Mouse (Mus musculus): Measurements from ENCODE around the gene Bbs9. TPM values are rescaled to one million over a fixed set of nuclear protein-coding genes. Genes with fewer than 3 reads are reported as not detected.
A peak's percentile ranks its signal among the peaks of the same experiment; 100 is the strongest.

The Bbs9 gene
- polyA plus RNA-seq, 1 experiment from 2014 or later, result 18.4 TPM

GRCm38 (mm10) chr9:22532810-22533447, 57.4 kb downstream of the Bbs9 start:
- Histone ChIP-seq H3K4me2 (ENCODE audit: low read depth, low read length, severe bottlenecking) (no peak overlapping the region), H3K9ac (ENCODE audit: low read length) (no peak overlapping the region), H3K27ac (ENCODE audit: low read depth, low read length) (no peak overlapping the region), H3K4me3 (ENCODE audit: low read depth, low read length) (no peak overlapping the region), H3K27me3 (ENCODE audit: control insufficient read depth, insufficient read depth, low read length) (no peaks in the 10 kb centered on the region), H3K4me1 (replicated peaks; ENCODE audit: control insufficient read depth, insufficient read depth, low read length) (no peaks in the 10 kb centered on the region), H3K36me3 (ENCODE audit: control insufficient read depth, insufficient read depth, low read length) (no peaks in the 10 kb centered on the region), H3K9me3 (ENCODE audit: control insufficient read depth, low read length) (no peaks in the 10 kb centered on the region)
- DNase-seq (ENCODE audit: low spot score) (peak; percentile 57), ATAC-seq (replicated peaks; ENCODE audit: low FRiP score) (peak; percentile 76)
- WGBS, result 52% methylated on average over 9 of the region's 9 CpGs

DNA sequence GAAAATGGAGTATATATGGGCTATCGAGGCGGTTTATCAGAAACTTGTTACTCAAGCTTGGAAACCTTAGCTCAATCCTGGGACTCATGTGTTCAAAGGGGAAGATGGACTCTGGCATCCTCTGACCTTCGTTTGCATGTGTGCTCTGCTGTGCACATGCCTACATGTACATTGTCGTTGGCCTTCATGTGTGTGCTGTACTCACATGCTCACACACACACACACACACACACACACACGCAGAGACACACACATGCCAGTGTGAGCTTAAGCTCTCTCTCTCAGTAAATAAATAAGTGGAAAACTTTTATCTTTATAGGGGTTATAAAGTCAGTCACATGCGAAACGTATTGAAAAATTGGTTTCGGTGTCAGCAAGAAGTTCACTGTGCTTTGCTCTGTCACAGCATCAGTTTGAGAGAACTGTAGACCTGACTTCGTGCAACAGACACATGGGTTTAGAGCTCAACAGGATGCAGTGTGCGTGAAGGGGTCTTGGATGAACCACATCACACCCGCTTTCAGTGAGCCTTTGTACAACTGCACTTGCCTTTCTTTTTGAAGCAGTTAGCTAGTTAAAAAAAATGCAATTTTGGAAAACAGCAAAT, 62.4 kb downstream of the Bbs9 start:
- no peaks in the 10 kb centered on the region for H3K36me3 ChIP-seq (ENCODE audit: control insufficient read depth, insufficient read depth, low read length)
- no peak for ATAC-seq (replicated peaks; ENCODE audit: low FRiP score)
- no peak overlapping the region for H3K9ac ChIP-seq (ENCODE audit: low read length)
- H3K4me2 ChIP-seq (ENCODE audit: low read depth, low read length, severe bottlenecking), result no peak overlapping the region
- H3K27ac ChIP-seq (ENCODE audit: low read depth, low read length), result no peak overlapping the region
- no peak overlapping the region for H3K4me3 ChIP-seq (ENCODE audit: low read depth, low read length)
- peaks cover 2% of the 10 kb centered on the region; the same call in 1 of the 2 replicates for H3K4me1 ChIP-seq (replicated peaks; ENCODE audit: control insufficient read depth, insufficient read depth, low read length)
- no peak for DNase-seq (ENCODE audit: low spot score)
- no peaks in the 10 kb centered on the region for H3K9me3 ChIP-seq (ENCODE audit: control insufficient read depth, low read length)
- WGBS, result 94% methylated on average over 11 of the region's 11 CpGs
- H3K27me3 ChIP-seq (ENCODE audit: control insufficient read depth, insufficient read depth, low read length), result no peaks in the 10 kb centered on the region

DNA sequence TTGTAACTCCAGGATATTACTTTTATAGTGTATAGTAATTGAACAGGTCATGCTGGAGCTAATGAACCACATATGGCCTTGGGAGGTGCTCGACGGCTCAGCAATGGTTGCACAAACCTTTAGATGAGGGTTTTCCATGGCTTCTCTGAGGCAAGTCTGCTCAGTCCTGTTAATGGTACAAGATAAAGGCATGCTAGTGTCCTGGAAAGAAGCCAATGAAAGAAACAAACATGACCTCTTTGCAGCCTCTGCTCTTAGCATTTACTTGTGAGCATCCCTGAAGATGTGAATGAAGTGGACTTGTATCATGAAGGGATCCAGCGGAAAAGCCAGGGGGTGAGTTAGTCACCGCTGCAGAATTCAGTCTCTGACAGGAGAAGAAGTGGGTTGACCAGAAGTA, 64.0 kb downstream of the Bbs9 start:
- no peak overlapping the region for H3K27ac ChIP-seq (ENCODE audit: low read depth, low read length)
- peaks cover 2% of the 10 kb centered on the region; the same call in 1 of the 2 replicates for H3K4me1 ChIP-seq (replicated peaks; ENCODE audit: control insufficient read depth, insufficient read depth, low read length)
- no peak overlapping the region for H3K9ac ChIP-seq (ENCODE audit: low read length)
- H3K27me3 ChIP-seq (ENCODE audit: control insufficient read depth, insufficient read depth, low read length), result no peaks in the 10 kb centered on the region
- H3K4me3 ChIP-seq (ENCODE audit: low read depth, low read length), result no peak overlapping the region
- WGBS, result 90% methylated on average over 4 of the region's 4 CpGs
- no peaks in the 10 kb centered on the region for H3K9me3 ChIP-seq (ENCODE audit: control insufficient read depth, low read length)
- no peak for ATAC-seq (replicated peaks; ENCODE audit: low FRiP score)
- DNase-seq (ENCODE audit: low spot score), result no peak
- H3K36me3 ChIP-seq (ENCODE audit: control insufficient read depth, insufficient read depth, low read length), result no peaks in the 10 kb centered on the region
- H3K4me2 ChIP-seq (ENCODE audit: low read depth, low read length, severe bottlenecking), result no peak overlapping the region

DNA sequence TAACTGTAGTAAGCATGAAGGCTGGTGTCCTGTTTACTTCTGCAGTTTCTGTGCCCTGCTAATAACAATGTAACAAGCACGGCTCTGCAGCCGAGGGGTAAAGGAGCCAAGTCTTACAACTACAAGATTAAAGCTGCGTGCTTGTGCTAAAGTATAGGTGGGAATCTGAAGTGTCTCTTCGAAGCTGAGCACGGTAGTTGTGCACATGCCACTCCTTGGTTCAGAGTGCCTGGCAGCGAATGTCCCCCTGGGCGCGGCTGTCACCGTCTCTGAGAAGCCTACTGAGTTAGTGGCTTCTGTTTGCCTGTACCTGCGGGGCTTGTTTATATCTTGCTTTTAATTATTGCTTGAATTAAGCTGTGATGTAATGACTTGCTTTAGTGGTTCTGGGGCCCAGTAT, 65.6 kb downstream of the Bbs9 start:
- H3K9me3 ChIP-seq (ENCODE audit: control insufficient read depth, low read length), result no peaks in the 10 kb centered on the region
- H3K27ac ChIP-seq (ENCODE audit: low read depth, low read length), result no peak overlapping the region
- H3K9ac ChIP-seq (ENCODE audit: low read length), result no peak overlapping the region
- DNase-seq (ENCODE audit: low spot score) (no peak), ATAC-seq (replicated peaks; ENCODE audit: low FRiP score) (no peak)
- no peaks in the 10 kb centered on the region for H3K36me3 ChIP-seq (ENCODE audit: control insufficient read depth, insufficient read depth, low read length)
- no peak overlapping the region for H3K4me3 ChIP-seq (ENCODE audit: low read depth, low read length)
- WGBS, result 91% methylated on average over 10 of the region's 10 CpGs
- H3K4me1 ChIP-seq (replicated peaks; ENCODE audit: control insufficient read depth, insufficient read depth, low read length), result peaks cover 2% of the 10 kb centered on the region; the same call in 1 of the 2 replicates
- H3K4me2 ChIP-seq (ENCODE audit: low read depth, low read length, severe bottlenecking), result no peak overlapping the region
- H3K27me3 ChIP-seq (ENCODE audit: control insufficient read depth, insufficient read depth, low read length), result no peaks in the 10 kb centered on the region

GRCm38 (mm10) chr9:22543467-22543866, 68.0 kb downstream of the Bbs9 start:
- no peak overlapping the region for H3K27ac ChIP-seq (ENCODE audit: low read depth, low read length)
- H3K9ac ChIP-seq (ENCODE audit: low read length), result no peak overlapping the region
- WGBS, result 59% methylated on average over 5 of the region's 5 CpGs
- H3K9me3 ChIP-seq (ENCODE audit: control insufficient read depth, low read length), result no peaks in the 10 kb centered on the region
- peaks cover 2% of the 10 kb centered on the region; the same call in 1 of the 2 replicates for H3K4me1 ChIP-seq (replicated peaks; ENCODE audit: control insufficient read depth, insufficient read depth, low read length)
- no peaks in the 10 kb centered on the region for H3K27me3 ChIP-seq (ENCODE audit: control insufficient read depth, insufficient read depth, low read length)
- no peaks in the 10 kb centered on the region for H3K36me3 ChIP-seq (ENCODE audit: control insufficient read depth, insufficient read depth, low read length)
- no peak overlapping the region for H3K4me3 ChIP-seq (ENCODE audit: low read depth, low read length)
- DNase-seq (ENCODE audit: low spot score) (no peak), ATAC-seq (replicated peaks; ENCODE audit: low FRiP score) (0 out of 2 replicates have a peak, but pooled peaks have one; percentile 44)
- no peak overlapping the region for H3K4me2 ChIP-seq (ENCODE audit: low read depth, low read length, severe bottlenecking)

DNA sequence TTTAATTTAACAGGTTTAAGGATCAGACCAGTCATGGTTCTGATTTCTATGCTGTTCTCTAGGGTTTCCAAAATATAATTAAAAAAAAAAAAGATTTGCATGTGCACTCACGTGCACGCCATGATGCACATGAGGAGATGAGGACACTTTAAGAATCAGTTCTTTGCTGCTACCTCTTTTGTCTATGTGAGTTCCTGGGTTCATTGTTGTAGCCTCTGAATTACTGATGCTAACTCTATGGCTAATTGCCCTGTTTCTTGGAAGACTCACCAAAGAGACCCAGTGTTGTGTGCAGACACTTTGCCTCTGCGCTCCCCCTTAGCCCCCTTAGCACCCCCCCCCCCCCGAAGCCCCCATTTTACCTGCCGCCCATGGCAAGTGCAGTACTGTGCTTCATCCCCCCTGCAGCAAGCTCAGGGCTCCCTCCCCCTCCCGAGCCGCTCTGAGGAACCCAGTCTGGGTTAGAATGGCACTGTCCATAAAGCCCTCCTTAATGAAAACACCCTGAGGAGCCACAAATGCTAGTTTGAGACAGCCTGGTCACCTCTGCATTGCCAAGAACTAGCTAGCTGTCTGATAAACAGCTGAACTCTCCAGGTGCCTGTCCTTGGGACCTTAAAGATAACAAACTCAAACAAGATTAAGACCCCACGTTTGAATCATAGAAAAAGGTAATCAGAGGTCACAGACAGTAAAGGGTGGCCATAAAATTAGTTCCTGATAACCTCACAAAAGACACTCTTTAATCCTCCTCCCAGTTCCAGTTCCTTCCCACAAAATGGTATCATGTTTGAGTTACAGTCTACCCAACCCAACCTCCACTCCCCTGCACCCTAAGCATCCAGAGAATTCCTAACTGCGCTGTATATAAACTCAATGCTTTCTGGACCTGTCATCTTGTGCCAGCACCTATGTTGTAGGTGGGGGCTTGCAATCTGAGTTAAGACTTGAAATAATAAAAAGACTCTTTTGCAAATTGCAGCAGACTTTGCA, 69.1 kb downstream of the Bbs9 start:
- Histone ChIP-seq H3K9ac (ENCODE audit: low read length) (no peak overlapping the region), H3K27ac (ENCODE audit: low read depth, low read length) (no peak overlapping the region), H3K4me2 (ENCODE audit: low read depth, low read length, severe bottlenecking) (no peak overlapping the region), H3K9me3 (ENCODE audit: control insufficient read depth, low read length) (no peaks in the 10 kb centered on the region), H3K36me3 (ENCODE audit: control insufficient read depth, insufficient read depth, low read length) (no peaks in the 10 kb centered on the region), H3K4me1 (replicated peaks; ENCODE audit: control insufficient read depth, insufficient read depth, low read length) (peaks cover 2% of the 10 kb centered on the region; the same call in 1 of the 2 replicates), H3K4me3 (ENCODE audit: low read depth, low read length) (no peak overlapping the region), H3K27me3 (ENCODE audit: control insufficient read depth, insufficient read depth, low read length) (no peaks in the 10 kb centered on the region)
- ATAC-seq (replicated peaks; ENCODE audit: low FRiP score), result peak; percentile 43
- DNase-seq (ENCODE audit: low spot score), result no peak
- 43% methylated on average over 9 of the region's 9 CpGs for WGBS

- no peak overlapping the region for H3K27ac ChIP-seq (ENCODE audit: low read depth, low read length)
- H3K9me3 ChIP-seq (ENCODE audit: control insufficient read depth, low read length), result no peaks in the 10 kb centered on the region
- 93% methylated on average over 1 of the region's 1 CpGs for WGBS
- ATAC-seq (replicated peaks; ENCODE audit: low FRiP score) (no peak), DNase-seq (ENCODE audit: low spot score) (no peak)
- no peaks in the 10 kb centered on the region for H3K27me3 ChIP-seq (ENCODE audit: control insufficient read depth, insufficient read depth, low read length)
- no peak overlapping the region for H3K4me3 ChIP-seq (ENCODE audit: low read depth, low read length)
- no peak overlapping the region for H3K4me2 ChIP-seq (ENCODE audit: low read depth, low read length, severe bottlenecking)
- H3K4me1 ChIP-seq (replicated peaks; ENCODE audit: control insufficient read depth, insufficient read depth, low read length), result no peaks in the 10 kb centered on the region
- no peaks in the 10 kb centered on the region for H3K36me3 ChIP-seq (ENCODE audit: control insufficient read depth, insufficient read depth, low read length)
- H3K9ac ChIP-seq (ENCODE audit: low read length), result no peak overlapping the region
Measured at GRCm38 (mm10) chr9:22551273-22551672, 75.8 kb downstream of the Bbs9 start.

GRCm38 (mm10) chr9:22556076-22556475, 80.6 kb downstream of the Bbs9 start:
- Histone ChIP-seq H3K4me2 (ENCODE audit: low read depth, low read length, severe bottlenecking) (no peak overlapping the region), H3K27me3 (ENCODE audit: control insufficient read depth, insufficient read depth, low read length) (no peaks in the 10 kb centered on the region), H3K4me3 (ENCODE audit: low read depth, low read length) (no peak overlapping the region), H3K9me3 (ENCODE audit: control insufficient read depth, low read length) (no peaks in the 10 kb centered on the region), H3K4me1 (replicated peaks; ENCODE audit: control insufficient read depth, insufficient read depth, low read length) (no peaks in the 10 kb centered on the region), H3K36me3 (ENCODE audit: control insufficient read depth, insufficient read depth, low read length) (no peaks in the 10 kb centered on the region), H3K27ac (ENCODE audit: low read depth, low read length) (no peak overlapping the region), H3K9ac (ENCODE audit: low read length) (no peak overlapping the region)
- no peak for ATAC-seq (replicated peaks; ENCODE audit: low FRiP score)
- DNase-seq (ENCODE audit: low spot score), result no peak
- 72% methylated on average over 5 of the region's 5 CpGs for WGBS

All from forebrain, embryonic 11.5 days (tissue).